Mouse (Mus musculus) myocyte (in vitro differentiated cells): ENCODE data around the gene Gm45062.

Experiments used
- CEBPB ChIP-seq: IDR thresholded peaks from 2 replicates; pipeline ENCODE4 v1.6.1; 2011; ENCODE audit warnings: mild to moderate bottlenecking, moderate library complexity; ENCODE audit not compliant: poor library complexity, insufficient read depth, severe bottlenecking
- E2F4 ChIP-seq: IDR thresholded peaks from one replicate; pipeline ENCODE4 v1.6.1; 2011; ENCODE audit warnings: mild to moderate bottlenecking, control low read depth, moderate library complexity; ENCODE audit not compliant: insufficient read depth
- MYOD1 ChIP-seq, 3 experiments: IDR thresholded peaks; one replicate each; pipeline ENCODE4 v1.6.1; 2011; ENCODE audit warnings: control low read depth in 2 of 3, low read depth in 2 of 3, mild to moderate bottlenecking in 2 of 3, moderate library complexity in 1 of 3; ENCODE audit not compliant: insufficient read length in 2 of 3, control insufficient read depth in 1 of 3
- USF1 ChIP-seq: IDR thresholded peaks from one replicate; pipeline ENCODE4 v1.6.1; 2011; ENCODE audit warnings: low read depth, mild to moderate bottlenecking, control low read depth, moderate library complexity

DNA sequence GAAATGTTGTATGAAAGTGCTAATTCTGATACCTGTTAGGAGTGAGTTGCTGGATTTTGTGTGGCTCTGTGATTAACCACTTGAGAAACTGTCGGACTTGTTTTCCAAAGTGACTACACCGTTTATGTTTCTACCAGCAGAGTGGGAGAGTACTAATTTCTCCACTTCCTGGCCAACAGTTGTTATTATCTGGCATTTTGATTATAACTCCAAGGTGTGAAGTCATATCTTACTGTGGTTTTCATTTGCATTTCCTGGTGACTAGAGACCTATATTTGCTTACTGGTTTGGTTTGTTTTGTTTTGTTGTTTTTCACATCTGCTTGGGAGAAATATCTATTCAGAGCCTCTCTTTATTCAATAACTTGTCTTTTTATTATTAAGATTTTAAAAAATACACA is 149.1 kb downstream of the Gm45062 start:
- no peak for TF ChIP-seq E2F4
- no peak for TF ChIP-seq USF1
- no peak for TF ChIP-seq CEBPB
- TF ChIP-seq MYOD1 (IDR thresholded peaks at IDR 0.05; ENCODE audit: control insufficient read depth in 1 of 3, insufficient read length in 2 of 3, low read depth in 2 of 3): no peak
